Mouse (Mus musculus) heart, adult 2 months (tissue): Measurements from ENCODE around the gene Rabl3.

Experiments
- CTCF ChIP-seq: fragments of 200-600 bp; IDR thresholded peaks from 2 replicates; pipeline ENCODE4 v1.8.1; 2022; ENCODE audit warnings: antibody characterized with exemption, mild to moderate bottlenecking, moderate library complexity
- EP300 ChIP-seq: fragments of 200-500 bp; IDR thresholded peaks from 2 replicates; pipeline ENCODE4 v1.6.1; 2011; ENCODE audit warnings: low read depth, low read length, control low read depth; ENCODE audit not compliant: insufficient read depth
- POLR2A ChIP-seq: fragments of 200-500 bp; IDR thresholded peaks from 2 replicates; pipeline ENCODE4 v1.6.1; 2011; ENCODE audit warnings: mild to moderate bottlenecking, low read depth, low read length, control low read depth; ENCODE audit not compliant: insufficient read depth

GRCm38 (mm10) chr16:37566107-37566506 is 26.4 kb downstream of the Rabl3 start:
- TF ChIP-seq POLR2A (no peak), CTCF (no peak), EP300 (no peak)
